Mouse (Mus musculus) cortical plate, adult 2 months (tissue): ENCODE measurements around the gene Eif2b4.

ENCODE experiments used
- CTCF ChIP-seq: fragments of 200-500 bp; IDR thresholded peaks from 2 replicates; pipeline ENCODE4 v1.5.1; 2011; ENCODE audit warnings: mild to moderate bottlenecking, control low read depth, low read length; ENCODE audit not compliant: insufficient read depth; ENCODE audit errors: extremely low read depth
- POLR2A ChIP-seq: fragments of 200-500 bp; IDR thresholded peaks from 2 replicates; pipeline ENCODE4 v1.6.1; 2011; ENCODE audit warnings: mild to moderate bottlenecking, low read length, control low read depth; ENCODE audit not compliant: insufficient read depth; ENCODE audit errors: extremely low read depth

DNA sequence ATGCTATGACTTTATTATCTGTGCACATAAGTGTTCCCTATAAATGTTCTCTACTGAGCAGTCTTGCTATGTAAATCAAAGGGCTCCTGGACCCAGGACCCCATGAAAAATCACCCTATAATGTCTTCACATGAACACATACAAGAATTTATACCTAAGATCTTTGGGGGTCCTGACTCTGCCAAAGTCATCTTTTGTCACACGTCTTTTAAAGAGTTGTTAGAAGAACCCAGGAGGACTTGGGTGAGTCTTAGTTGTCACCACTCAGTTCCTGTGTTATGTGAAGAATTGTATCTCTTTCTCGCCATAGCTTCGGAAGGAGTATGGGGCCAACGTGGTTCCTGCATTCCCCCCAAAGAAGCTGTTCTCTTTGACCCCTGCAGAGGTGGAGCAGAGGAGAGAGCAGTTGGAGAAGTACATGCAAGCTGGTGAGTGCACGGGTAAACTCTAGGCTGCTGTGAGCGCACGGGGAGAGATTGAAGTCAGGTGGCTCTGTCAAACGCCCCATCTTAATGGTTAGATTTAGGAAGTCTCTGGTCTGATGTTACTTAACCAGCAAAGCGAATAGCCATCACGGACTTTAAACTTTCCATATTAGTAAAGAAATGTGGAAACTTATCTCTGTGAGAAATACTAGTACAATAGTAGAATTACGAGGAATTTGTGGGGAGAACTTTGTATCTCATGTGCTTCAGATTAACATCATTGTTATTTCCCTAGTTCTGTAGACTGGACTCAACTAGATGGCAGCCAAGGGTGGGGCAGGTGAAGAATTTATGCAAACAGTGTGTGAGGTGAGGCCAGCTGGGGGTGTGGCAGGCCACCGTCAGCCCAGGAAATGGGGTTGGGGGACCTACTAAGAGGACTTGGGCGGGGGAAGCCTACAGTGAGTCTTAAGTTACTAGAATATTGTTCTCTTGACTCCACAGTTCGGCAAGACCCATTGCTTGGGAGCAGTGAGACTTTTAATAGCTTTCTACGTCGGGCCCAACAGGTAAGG lies 1.6 kb upstream of the Eif2b4 start:
- TF ChIP-seq CTCF (no peak), POLR2A (no peak)
